Mouse (Mus musculus) olfactory bulb, adult 2 months (tissue): Measurements from ENCODE around the gene Tinagl1. TPM values are rescaled to one million over a fixed set of nuclear protein-coding genes. Genes with fewer than 3 reads are reported as not detected.

Experiments
- H3K27ac ChIP-seq: fragments of 200-500 bp; 2 replicates; pipeline ENCODE4 v1.5.1; 2012; ENCODE audit warnings: low read depth, low read length; ENCODE audit not compliant: insufficient read depth
- H3K4me1 ChIP-seq: fragments of 200-500 bp; 2 replicates; pipeline ENCODE4 v1.6.1; 2012; ENCODE audit warnings: low read length; ENCODE audit not compliant: control insufficient read depth, insufficient read depth
- H3K4me3 ChIP-seq: fragments of 200-500 bp; 2 replicates; pipeline ENCODE4 v1.5.1; 2012; ENCODE audit warnings: mild to moderate bottlenecking, low read depth, low read length, moderate library complexity; ENCODE audit not compliant: insufficient read depth
- CTCF ChIP-seq: fragments of 200-500 bp; IDR thresholded peaks from 2 replicates; pipeline ENCODE4 v1.5.1; 2012; ENCODE audit warnings: low read depth, mild to moderate bottlenecking, low read length, moderate library complexity; ENCODE audit not compliant: insufficient read depth
- POLR2A ChIP-seq: fragments of 200-500 bp; IDR thresholded peaks from 2 replicates; pipeline ENCODE4 v1.6.1; 2012; ENCODE audit warnings: mild to moderate bottlenecking, low read depth, low read length, moderate library complexity; ENCODE audit not compliant: insufficient read depth
- WGBS: fragments of 180-500 bp; shearing (Covaris S2); methylation state at CpG from one replicate; pipeline ENCODE4 v1.1.7; 2018; 5-methylcytosine and 5-hydroxymethylcytosine counted together
- polyA plus RNA-seq: library from polyadenylated mRNA; stranded (reverse); fragments of >200 nt; gene quantifications from 2 replicates; pipeline ENCODE4 v1.2.4, GENCODE M21; 2012; ENCODE audit warnings: low replicate concordance; ENCODE audit not compliant: missing spikeins, insufficient read depth, insufficient read length

Tinagl1 gene
- polyA plus RNA-seq, 1 experiment, result not detected

GRCm38 (mm10) chr4:130123020-130123419 lies 51.9 kb downstream of the Tinagl1 start:
- TF ChIP-seq POLR2A, result no peak
- no peak for TF ChIP-seq CTCF
- Histone ChIP-seq H3K4me3 (no peak overlapping the region), H3K27ac (no peak overlapping the region), H3K4me1 (no peaks in the 10 kb centered on the region)
- WGBS, result 92% methylated on average over 5 of the region's 5 CpGs

- TF ChIP-seq POLR2A, result no peak
- no peak for TF ChIP-seq CTCF
- Histone ChIP-seq H3K4me3 (no peak overlapping the region), H3K4me1 (no peaks in the 10 kb centered on the region), H3K27ac (no peak overlapping the region)
- WGBS, result 80% methylated on average over 8 of the region's 8 CpGs
Observed at GRCm38 (mm10) chr4:130121560-130121959, 53.4 kb downstream of the Tinagl1 start.

- WGBS, result 88% methylated on average over 4 of the region's 4 CpGs
- Histone ChIP-seq H3K4me3 (no peak overlapping the region), H3K4me1 (no peaks in the 10 kb centered on the region), H3K27ac (no peak overlapping the region)
- TF ChIP-seq CTCF (no peak), POLR2A (no peak)
Observed at GRCm38 (mm10) chr4:130120752-130121151, 54.2 kb downstream of the Tinagl1 start.

Other genes with a start within 250 kb of the Tinagl1 start
- gene Spocd1, start 245.9 kb downstream of the Tinagl1 start, polyA plus RNA-seq, result not detected in 2 replicates
- gene Adgrb2, start 190.3 kb downstream of the Tinagl1 start, polyA plus RNA-seq, result not detected in 2 replicates
- gene Col16a1, start 127.3 kb downstream of the Tinagl1 start, polyA plus RNA-seq, result not detected in 2 replicates
- gene Pef1, start 72.6 kb downstream of the Tinagl1 start, polyA plus RNA-seq, result not detected in 2 replicates
- gene Hcrtr1, start 35.8 kb downstream of the Tinagl1 start, polyA plus RNA-seq, result not detected in 2 replicates
- gene Gm853, start 47.3 kb upstream of the Tinagl1 start, polyA plus RNA-seq, result not detected in 2 replicates
- gene Serinc2, start 104.1 kb upstream of the Tinagl1 start, polyA plus RNA-seq, result not detected in 2 replicates
- not detected in 2 replicates for gene Fabp3, start 133.5 kb upstream of the Tinagl1 start, polyA plus RNA-seq
- not detected in 2 replicates for gene Gm10570, start 133.6 kb upstream of the Tinagl1 start, polyA plus RNA-seq
- gene Zcchc17, start 184.8 kb upstream of the Tinagl1 start, polyA plus RNA-seq, result not detected in 2 replicates
- not detected in 2 replicates for gene Snrnp40, start 185.0 kb upstream of the Tinagl1 start, polyA plus RNA-seq